Mouse (Mus musculus) heart, embryonic 14.5 days (tissue): ENCODE results near the gene 9230104L09Rik. TPM values are rescaled to one million over a fixed set of nuclear protein-coding genes. Genes with fewer than 3 reads are reported as not detected.

Source experiments
- ATAC-seq: fragments of 200-750 bp; cut with Nextera tagmentation; 2 replicates; pipeline ENCODE4 v1.8.0; 2017; ENCODE audit warnings: low read depth, moderate TSS enrichment; ENCODE audit not compliant: insufficient number of reproducible peaks, insufficient read depth, low FRiP score
- H3K27ac ChIP-seq, 2 experiments: fragments of 200-500 bp in 1 of 2; fragments of 300-500 bp in 1 of 2; sonication (generic) in 1 of 2; replicated peaks in 1 of 2; 2 replicates each; pipeline ENCODE4 v1.5.1; 2012 to 2014; ENCODE audit warnings: low read depth in 2 of 2, low read length in 2 of 2, control low read depth in 1 of 2, mild to moderate bottlenecking in 1 of 2, mixed read lengths in 1 of 2; ENCODE audit not compliant: control insufficient read depth in 1 of 2, insufficient read depth in 1 of 2
- H3K27me3 ChIP-seq: fragments of 300-500 bp; sonication (generic); 2 replicates; pipeline ENCODE4 v1.6.1; 2014; ENCODE audit warnings: mild to moderate bottlenecking, low read length, control low read depth; ENCODE audit not compliant: control insufficient read depth, insufficient read depth
- H3K36me3 ChIP-seq: fragments of 300-500 bp; sonication (generic); 2 replicates; pipeline ENCODE4 v1.6.1; 2014; ENCODE audit warnings: mild to moderate bottlenecking, control low read depth, low read length, mixed read lengths; ENCODE audit not compliant: control insufficient read depth, insufficient read depth
- H3K4me1 ChIP-seq, 2 experiments: fragments of 200-500 bp in 1 of 2; fragments of 300-500 bp in 1 of 2; sonication (generic) in 1 of 2; 2 replicates each; pipeline ENCODE4 v1.6.1; 2012 to 2014; ENCODE audit warnings: low read length in 2 of 2, control low read depth in 1 of 2, mixed read lengths in 1 of 2; ENCODE audit not compliant: control insufficient read depth in 2 of 2, insufficient read depth in 2 of 2
- H3K4me2 ChIP-seq: fragments of 300-500 bp; sonication (generic); 2 replicates; pipeline ENCODE4 v1.6.1; 2014; ENCODE audit warnings: mild to moderate bottlenecking, low read length
- H3K4me3 ChIP-seq, 2 experiments: fragments of 200-500 bp in 1 of 2; fragments of 300-500 bp in 1 of 2; sonication (generic) in 1 of 2; 2 replicates each; pipeline ENCODE4 v1.5.1; 2012 to 2014; ENCODE audit warnings: low read length in 2 of 2, mild to moderate bottlenecking in 2 of 2, control low read depth in 1 of 2, low read depth in 1 of 2, moderate library complexity in 1 of 2; ENCODE audit not compliant: control insufficient read depth in 1 of 2, insufficient read depth in 1 of 2
- H3K9ac ChIP-seq: fragments of 300-500 bp; sonication (generic); 2 replicates; pipeline ENCODE4 v1.6.1; 2014; ENCODE audit warnings: mild to moderate bottlenecking, low read length
- H3K9me3 ChIP-seq: fragments of 300-500 bp; sonication (generic); 2 replicates; pipeline ENCODE4 v1.6.1; 2016; ENCODE audit warnings: low read length, control low read depth; ENCODE audit not compliant: control insufficient read depth
- WGBS: fragments of 180-500 bp; shearing (Covaris S2); extraction: QIAGEN DNeasy Blood & Tissue Kit; methylation state at CpG from one replicate; pipeline ENCODE4 v1.1.7; 2014; 5-methylcytosine and 5-hydroxymethylcytosine counted together
- polyA plus RNA-seq: library from polyadenylated mRNA; unstranded; fragments of >200 nt; fragmentation: Nextera tagmentation; extraction: Ambion mirVana; gene quantifications from 2 replicates; pipeline ENCODE4 v1.2.1, GENCODE M21; 2014

Gene 9230104L09Rik
- polyA plus RNA-seq, 1 experiment from 2014 or later: 0.32 TPM

DNA sequence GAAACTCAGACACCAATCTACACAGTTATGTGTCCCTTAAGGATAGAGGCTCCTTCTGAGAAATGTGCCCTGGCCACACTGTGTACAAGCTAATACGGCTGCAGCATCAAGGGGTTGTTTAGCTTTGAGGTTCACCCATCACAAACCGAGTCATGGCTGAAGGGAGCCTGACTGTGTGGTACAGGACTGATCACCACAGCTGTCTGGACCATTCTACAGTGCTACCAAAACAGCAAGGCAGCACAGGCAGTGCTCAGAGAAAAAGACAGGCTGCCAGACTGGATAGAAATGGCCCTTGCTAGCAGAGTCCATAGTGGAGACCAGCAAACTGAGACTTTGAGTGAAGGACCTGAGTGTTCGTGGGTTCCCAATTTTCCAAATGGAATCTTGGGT, 9.4 kb upstream of the 9230104L09Rik start:
- no peak for ATAC-seq
- Histone ChIP-seq H3K27ac (peak overlapping the region; percentile 35 to 92; a peak in 3 of 4 replicates), H3K4me3 (peak overlapping the region; percentile 74 to 88), H3K4me1 (peaks cover 32 to 54% of the 10 kb centered on the region in 2 experiments), H3K27me3 (no peaks in the 10 kb centered on the region), H3K36me3 (peaks cover 22% of the 10 kb centered on the region), H3K9me3 (no peaks in the 10 kb centered on the region), H3K4me2 (peak overlapping the region; percentile 78), H3K9ac (peak overlapping the region; percentile 91)
- 11% methylated on average over 3 of the region's 3 CpGs for WGBS

GRCm38 (mm10) chr2:148872860-148873259, 8.0 kb upstream of the 9230104L09Rik start:
- ATAC-seq: no peak
- H3K4me2 ChIP-seq: peak overlapping the region; percentile 78
- H3K9ac ChIP-seq: peak overlapping the region; percentile 91
- peaks cover 22% of the 10 kb centered on the region for H3K36me3 ChIP-seq
- H3K4me3 ChIP-seq: peak overlapping the region; percentile 74 to 88; a peak in 2 of 4 replicates
- H3K27ac ChIP-seq: peak overlapping the region; percentile 66 to 92
- WGBS: 34% methylated on average over 4 of the region's 4 CpGs
- H3K4me1 ChIP-seq: peaks cover 25 to 41% of the 10 kb centered on the region in 2 experiments
- H3K27me3 ChIP-seq: no peaks in the 10 kb centered on the region
- H3K9me3 ChIP-seq: no peaks in the 10 kb centered on the region

GRCm38 (mm10) chr2:148870526-148870925, 5.7 kb upstream of the 9230104L09Rik start:
- H3K36me3 ChIP-seq: peaks cover 22% of the 10 kb centered on the region
- no peaks in the 10 kb centered on the region for H3K9me3 ChIP-seq
- WGBS: 79% methylated on average over 3 of the region's 3 CpGs
- no peak overlapping the region for H3K4me2 ChIP-seq
- H3K4me1 ChIP-seq: peaks cover 15 to 24% of the 10 kb centered on the region in 2 experiments
- no peak for ATAC-seq
- H3K27me3 ChIP-seq: no peaks in the 10 kb centered on the region
- H3K9ac ChIP-seq: no peak overlapping the region
- no peak overlapping the region for H3K4me3 ChIP-seq
- H3K27ac ChIP-seq: no peak overlapping the region

GRCm38 (mm10) chr2:148868959-148869358, 4.1 kb upstream of the 9230104L09Rik start:
- Histone ChIP-seq H3K27ac (no peak overlapping the region), H3K9ac (no peak overlapping the region), H3K4me1 (peaks cover 10 to 27% of the 10 kb centered on the region in 2 experiments), H3K4me2 (no peak overlapping the region), H3K9me3 (no peaks in the 10 kb centered on the region), H3K36me3 (peaks cover 22% of the 10 kb centered on the region), H3K4me3 (no peak overlapping the region), H3K27me3 (no peaks in the 10 kb centered on the region)
- WGBS: 69% methylated on average over 1 of the region's 1 CpGs
- ATAC-seq: no peak

DNA sequence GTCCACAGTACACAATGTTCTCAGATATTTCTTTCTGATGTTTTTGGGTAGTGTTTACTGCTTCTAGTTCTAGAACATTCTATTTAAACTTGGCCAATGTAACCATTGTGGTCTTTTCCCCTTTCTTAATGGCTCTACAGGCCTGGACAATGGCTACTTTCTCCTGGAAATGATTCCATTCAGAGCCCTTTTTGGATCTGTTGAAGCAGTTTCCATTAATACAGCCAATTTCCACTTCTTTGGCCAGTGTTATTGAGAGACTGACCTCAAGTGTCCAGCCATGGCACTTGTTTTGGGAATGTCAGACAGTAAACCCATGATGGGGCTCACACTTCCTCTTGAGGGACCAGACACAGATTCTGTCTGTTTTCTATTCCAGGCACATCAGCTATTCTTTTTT, 3.1 kb downstream of the 9230104L09Rik start:
- ATAC-seq: no peak
- Histone ChIP-seq H3K4me1 (peaks cover 2 to 21% of the 10 kb centered on the region in 2 experiments), H3K4me2 (no peak overlapping the region), H3K9ac (no peak overlapping the region), H3K36me3 (no peaks in the 10 kb centered on the region), H3K27ac (no peak overlapping the region), H3K27me3 (no peaks in the 10 kb centered on the region), H3K9me3 (no peaks in the 10 kb centered on the region), H3K4me3 (no peak overlapping the region)

GRCm38 (mm10) chr2:148860993-148861392, 3.8 kb downstream of the 9230104L09Rik start:
- no peaks in the 10 kb centered on the region for H3K9me3 ChIP-seq
- no peaks in the 10 kb centered on the region for H3K27me3 ChIP-seq
- H3K4me2 ChIP-seq: no peak overlapping the region
- no peaks in the 10 kb centered on the region for H3K36me3 ChIP-seq
- H3K27ac ChIP-seq: 0 out of 4 replicates have a peak overlapping the region, but pooled peaks of 1 of the 2 experiments have one; percentile 6
- no peak overlapping the region for H3K4me3 ChIP-seq
- H3K4me1 ChIP-seq: peaks cover 2 to 26% of the 10 kb centered on the region in 2 experiments
- 71% methylated on average over 4 of the region's 4 CpGs for WGBS
- H3K9ac ChIP-seq: no peak overlapping the region
- ATAC-seq: no peak

DNA sequence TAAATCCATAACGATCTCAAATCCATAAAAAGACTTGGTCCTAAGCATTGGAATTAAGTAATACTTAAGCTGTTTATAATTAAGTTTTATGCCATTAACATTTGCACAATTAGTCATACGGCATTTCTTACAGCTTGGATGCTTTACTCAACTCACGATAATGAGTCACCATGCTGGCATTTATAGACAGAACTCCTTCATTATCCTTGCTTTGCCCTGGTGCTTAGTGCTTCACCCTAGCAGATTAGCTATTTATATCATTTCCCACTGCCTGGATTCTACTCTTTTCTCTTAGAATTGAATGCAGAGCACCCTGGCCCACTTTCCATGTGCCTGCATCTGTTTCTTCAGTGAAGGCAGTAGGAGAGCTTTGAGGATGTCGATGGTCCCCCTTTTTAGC, 7.3 kb downstream of the 9230104L09Rik start:
- Histone ChIP-seq H3K27ac (peak overlapping the region in 1 of 2 experiments; percentile 50; a peak in 1 of 4 replicates), H3K9ac (no peak overlapping the region), H3K4me2 (no peak overlapping the region), H3K9me3 (no peaks in the 10 kb centered on the region), H3K4me1 (peaks cover 2 to 17% of the 10 kb centered on the region in 2 experiments), H3K4me3 (no peak overlapping the region), H3K36me3 (no peaks in the 10 kb centered on the region), H3K27me3 (no peaks in the 10 kb centered on the region)
- WGBS: 56% methylated on average over 4 of the region's 4 CpGs
- ATAC-seq: no peak
